26 mouse cellular contexts compared by ENCODE assay signal in the genomic region with DNA sequence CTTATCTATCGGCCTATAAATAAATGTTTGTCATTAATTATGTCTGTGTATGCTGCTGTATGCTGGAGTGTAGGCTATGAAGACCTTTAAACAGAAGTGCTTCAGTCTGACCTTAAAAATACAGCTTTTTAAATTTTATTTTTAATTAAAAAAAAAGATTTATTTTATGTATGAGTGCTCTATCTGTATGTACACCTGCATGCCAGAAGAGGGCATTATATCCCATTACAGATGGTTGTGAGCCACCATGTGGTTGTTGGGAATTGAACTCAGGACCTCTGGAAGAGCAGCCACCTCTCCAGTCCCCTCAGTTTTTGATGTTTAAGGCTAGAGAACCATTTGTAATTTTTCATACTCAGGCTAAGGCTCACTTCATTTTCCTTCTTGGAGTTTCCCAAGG. TPM values are rescaled to one million over a fixed set of nuclear protein-coding genes. Genes with fewer than 3 reads are reported as not detected.
DNase-seq lines count a peak whose midpoint lies in the region; ATAC-seq and TF ChIP-seq lines count a peak whose summit lies in the region.
"Had no signal": no experiment of that assay in that cellular context is flagged by ENCODE, and none has a peak within 500 bp of the region (broad histone marks: within the 10 kb centered on the region; RNA-seq: fewer than 3 reads in every experiment).

No protein-coding gene starts in this region.

- H3K4me1 ChIP-seq in heart, adult 2 months (ENCODE audit: control insufficient read depth, insufficient read depth, low read length): no peaks in the 10 kb centered on the region
- H3K4me1 ChIP-seq in heart, embryonic 10.5 days: peaks cover 2% of the 10 kb centered on the region; the same call in 1 of the 2 replicates
- no peaks in the 10 kb centered on the region for H3K4me1 ChIP-seq in liver, embryonic 14.5 days (replicated peaks; ENCODE audit: control insufficient read depth in 2 of 2, insufficient read depth in 2 of 2, low read length in 1 of 2)
- no peaks in the 10 kb centered on the region for H3K4me1 ChIP-seq in liver, embryonic 12.5 days
- H3K4me1 ChIP-seq in MEL (ENCODE audit: control insufficient read depth in 1 of 2, insufficient read depth in 2 of 2, low read length in 2 of 2): peaks cover 2 to 3% of the 10 kb centered on the region in 2 experiments; a peak in 2 of 4 replicates
- H3K4me1 ChIP-seq in stomach, postnatal 0 days (replicated peaks; ENCODE audit: control insufficient read depth, insufficient read depth): no peaks in the 10 kb centered on the region
- H3K4me1 ChIP-seq: embryonic facial prominence, embryonic 12.5 days; embryonic facial prominence, embryonic 15.5 days; forebrain, embryonic 12.5 days; intestine, embryonic 15.5 days had no signal

- no peaks in the 10 kb centered on the region for H3K36me3 ChIP-seq in heart, adult 2 months (ENCODE audit: control insufficient read depth, insufficient read depth, low read length)
- H3K36me3 ChIP-seq in heart, embryonic 10.5 days: no peaks in the 10 kb centered on the region
- H3K36me3 ChIP-seq in liver, embryonic 14.5 days (replicated peaks; ENCODE audit: control insufficient read depth, insufficient read depth, low read depth): no peaks in the 10 kb centered on the region
- no peaks in the 10 kb centered on the region for H3K36me3 ChIP-seq in liver, embryonic 12.5 days
- H3K36me3 ChIP-seq in MEL (ENCODE audit: control insufficient read depth in 1 of 2, insufficient read depth in 2 of 2, low read length in 2 of 2): peaks cover 0 to 2% of the 10 kb centered on the region in 2 experiments; a peak in 1 of 4 replicates
- no peaks in the 10 kb centered on the region for H3K36me3 ChIP-seq in stomach, postnatal 0 days (ENCODE audit: control insufficient read depth, insufficient read depth, low read length)
- H3K36me3 ChIP-seq: embryonic facial prominence, embryonic 12.5 days; embryonic facial prominence, embryonic 15.5 days; forebrain, embryonic 12.5 days; forebrain, embryonic 15.5 days; heart, embryonic 12.5 days; heart, embryonic 15.5 days; hindbrain, embryonic 10.5 days; hindbrain, embryonic 13.5 days; intestine, embryonic 15.5 days had no signal

- ATAC-seq in liver, embryonic 14.5 days (ENCODE audit: insufficient read depth): no peak
- ATAC-seq in liver, embryonic 12.5 days: no peak
- no peak for ATAC-seq in stomach, postnatal 0 days (ENCODE audit: low FRiP score, low TSS enrichment)
- ATAC-seq: forebrain, embryonic 15.5 days; hindbrain, embryonic 16.5 days; intestine, embryonic 15.5 days had no signal

- peak; percentile 35 for TF ChIP-seq RAD21 in MEL (IDR thresholded peaks at IDR 0.05; ENCODE audit: low read depth, low read length)

- peak; percentile 39 for TF ChIP-seq CTCF in heart, adult 2 months (IDR thresholded peaks at IDR 0.05)
- TF ChIP-seq CTCF in liver, embryonic 14.5 days (IDR thresholded peaks at IDR 0.05; ENCODE audit: low read depth): peak; percentile 12; the same call in 1 of the 2 replicates
- peak in 2 of 3 experiments; percentile 26 to 45; a peak in 3 of 6 replicates for TF ChIP-seq CTCF in MEL (IDR thresholded peaks at IDR 0.05 in 2 of 3, conservative IDR thresholded peaks at IDR 0.05 in 1 of 3; ENCODE audit: control insufficient read depth in 1 of 3, insufficient read depth in 1 of 3, low read depth in 2 of 3, low read length in 3 of 3, poor library complexity in 1 of 3, severe bottlenecking in 1 of 3)
- peak; percentile 18; the same call in 1 of the 2 replicates for TF ChIP-seq CTCF in stomach, postnatal 0 days (IDR thresholded peaks at IDR 0.05; ENCODE audit: low read depth)

- H3K9ac ChIP-seq in heart, adult 2 months (ENCODE audit: low read depth, low read length): no peak overlapping the region
- H3K9ac ChIP-seq in liver, embryonic 14.5 days (replicated peaks): no peak overlapping the region
- no peak overlapping the region for H3K9ac ChIP-seq in liver, embryonic 12.5 days
- H3K9ac ChIP-seq in MEL (ENCODE audit: control insufficient read depth, low read depth, low read length, poor library complexity, severe bottlenecking): no peak overlapping the region
- H3K9ac ChIP-seq in stomach, postnatal 0 days (ENCODE audit: low read length): no peak overlapping the region
- H3K9ac ChIP-seq: embryonic facial prominence, embryonic 12.5 days; embryonic facial prominence, embryonic 15.5 days; forebrain, embryonic 12.5 days; forebrain, embryonic 15.5 days; heart, embryonic 12.5 days; heart, embryonic 15.5 days; hindbrain, embryonic 13.5 days; intestine, embryonic 15.5 days had no signal

- no peak overlapping the region for H3K4me2 ChIP-seq in liver, embryonic 14.5 days (ENCODE audit: low read depth)
- H3K4me2 ChIP-seq in liver, embryonic 12.5 days: no peak overlapping the region
- H3K4me2 ChIP-seq in stomach, postnatal 0 days (replicated peaks; ENCODE audit: low read depth): no peak overlapping the region
- H3K4me2 ChIP-seq: embryonic facial prominence, embryonic 12.5 days; embryonic facial prominence, embryonic 15.5 days; forebrain, embryonic 12.5 days; forebrain, embryonic 15.5 days; heart, embryonic 12.5 days; heart, embryonic 15.5 days; hindbrain, embryonic 13.5 days; intestine, embryonic 15.5 days had no signal

- intact Hi-C loops in heart, adult 2 months (cut with DNase I): no loop called here
- intact Hi-C loops in left cerebral cortex, postnatal 4 days (cut with DNase I): no loop called here

- no peak for TF ChIP-seq POLR2A in heart, adult 2 months (IDR thresholded peaks at IDR 0.05; ENCODE audit: insufficient read depth, low read depth, low read length)
- TF ChIP-seq POLR2A in MEL (IDR thresholded peaks at IDR 0.05; ENCODE audit: control insufficient read depth in 1 of 2, insufficient read depth in 1 of 2, low read depth in 1 of 2, low read length in 2 of 2, poor library complexity in 1 of 2): no peak

- H3K4me3 ChIP-seq in heart, adult 2 months: no peak overlapping the region
- no peak overlapping the region for H3K4me3 ChIP-seq in heart, embryonic 10.5 days
- no peak overlapping the region for H3K4me3 ChIP-seq in liver, embryonic 14.5 days (ENCODE audit: insufficient read depth in 1 of 2, low read depth in 2 of 2, low read length in 2 of 2)
- no peak overlapping the region for H3K4me3 ChIP-seq in liver, embryonic 12.5 days
- H3K4me3 ChIP-seq in MEL (ENCODE audit: control insufficient read depth in 1 of 2, insufficient read depth in 1 of 2, low read depth in 2 of 2, low read length in 2 of 2): no peak overlapping the region
- no peak overlapping the region for H3K4me3 ChIP-seq in stomach, postnatal 0 days (ENCODE audit: low read depth, low read length)
- H3K4me3 ChIP-seq: embryonic facial prominence, embryonic 12.5 days; embryonic facial prominence, embryonic 15.5 days; forebrain, embryonic 12.5 days; forebrain, embryonic 15.5 days; heart, embryonic 12.5 days; heart, embryonic 15.5 days; hindbrain, embryonic 10.5 days; hindbrain, embryonic 13.5 days; intestine, embryonic 15.5 days had no signal

- no peak for TF ChIP-seq EP300 in heart, adult 2 months (IDR thresholded peaks at IDR 0.05; ENCODE audit: insufficient read depth, low read depth, low read length)
- no peak for TF ChIP-seq EP300 in liver, embryonic 14.5 days (IDR thresholded peaks at IDR 0.05; ENCODE audit: low read depth)
- no peak for TF ChIP-seq EP300 in MEL (IDR thresholded peaks at IDR 0.05; ENCODE audit: low read depth in 1 of 2, low read length in 2 of 2)
- TF ChIP-seq EP300 in stomach, postnatal 0 days (optimal IDR thresholded peaks at IDR 0.05): no peak

- DNase-seq in heart, adult 2 months: no peak
- no peak for DNase-seq in heart, embryonic 10.5 days (ENCODE audit: low spot score)
- DNase-seq in liver, embryonic 14.5 days (ENCODE audit: low read depth in 3 of 3, low spot score in 3 of 3): no peak
- peak; percentile 23 for DNase-seq in MEL (ENCODE audit: low read depth, low spot score)
- DNase-seq in stomach, postnatal 0 days (ENCODE audit: low spot score): no peak
- DNase-seq in left cerebral cortex, postnatal 4 days: no peak
- DNase-seq: adrenal gland, adult 2 months; adrenal gland, postnatal 14 days; cerebellum, adult 11 months; cerebellum, adult 2 months; cerebellum, adult 9-11 months; cerebellum, postnatal 25 days; gastrocnemius, postnatal 25 days; heart, postnatal 10 days; heart, postnatal 36 days had no signal

- no peak overlapping the region for H3K27ac ChIP-seq in heart, adult 2 months
- H3K27ac ChIP-seq in heart, embryonic 10.5 days: no peak overlapping the region
- H3K27ac ChIP-seq in liver, embryonic 14.5 days: no peak overlapping the region
- no peak overlapping the region for H3K27ac ChIP-seq in liver, embryonic 12.5 days
- H3K27ac ChIP-seq in MEL (ENCODE audit: control insufficient read depth, low read depth, low read length): no peak overlapping the region
- no peak overlapping the region for H3K27ac ChIP-seq in stomach, postnatal 0 days (replicated peaks)
- H3K27ac ChIP-seq: embryonic facial prominence, embryonic 12.5 days; embryonic facial prominence, embryonic 15.5 days; forebrain, embryonic 12.5 days; forebrain, embryonic 15.5 days; heart, embryonic 15.5 days; hindbrain, embryonic 10.5 days; hindbrain, embryonic 13.5 days; intestine, embryonic 15.5 days had no signal

- 91% methylated on average over 1 of the region's 1 CpGs for WGBS in heart, adult 2 months
- 93% methylated on average over 1 of the region's 1 CpGs for WGBS in heart, embryonic 10.5 days
- WGBS in liver, embryonic 14.5 days (ENCODE audit: insufficient replicate concordance): 85% methylated on average over 1 of the region's 1 CpGs
- 83% methylated on average over 1 of the region's 1 CpGs for WGBS in liver, embryonic 12.5 days (ENCODE audit: insufficient replicate concordance)
- WGBS in stomach, postnatal 0 days: 70% methylated on average over 1 of the region's 1 CpGs

- no peaks in the 10 kb centered on the region for H3K27me3 ChIP-seq in heart, adult 2 months (ENCODE audit: control insufficient read depth, insufficient read depth, low read length)
- H3K27me3 ChIP-seq in heart, embryonic 10.5 days (ENCODE audit: insufficient read depth, poor library complexity, severe bottlenecking): no peaks in the 10 kb centered on the region
- H3K27me3 ChIP-seq in liver, embryonic 14.5 days (ENCODE audit: control insufficient read depth, insufficient read depth, low read length): no peaks in the 10 kb centered on the region
- H3K27me3 ChIP-seq in liver, embryonic 12.5 days (replicated peaks): no peaks in the 10 kb centered on the region
- H3K27me3 ChIP-seq in MEL (ENCODE audit: control insufficient read depth in 1 of 2, insufficient read depth in 2 of 2, low read length in 2 of 2): no peaks in the 10 kb centered on the region
- no peaks in the 10 kb centered on the region for H3K27me3 ChIP-seq in stomach, postnatal 0 days (ENCODE audit: control insufficient read depth, insufficient read depth, low read length)
- H3K27me3 ChIP-seq: embryonic facial prominence, embryonic 12.5 days; embryonic facial prominence, embryonic 15.5 days; forebrain, embryonic 12.5 days; forebrain, embryonic 15.5 days; heart, embryonic 12.5 days; heart, embryonic 15.5 days; hindbrain, embryonic 13.5 days; intestine, embryonic 15.5 days had no signal

- no peaks in the 10 kb centered on the region for H3K79me2 ChIP-seq in heart, adult 2 months (replicated peaks; ENCODE audit: control insufficient read depth, insufficient read depth, low read length)
- H3K79me2 ChIP-seq in MEL (ENCODE audit: control insufficient read depth, insufficient read depth, low read length, poor library complexity): no peaks in the 10 kb centered on the region

- no peaks in the 10 kb centered on the region for H3K9me3 ChIP-seq in heart, embryonic 10.5 days
- no peaks in the 10 kb centered on the region for H3K9me3 ChIP-seq in liver, embryonic 14.5 days (ENCODE audit: control insufficient read depth, low read length)
- no peaks in the 10 kb centered on the region for H3K9me3 ChIP-seq in liver, embryonic 12.5 days (replicated peaks)
- no peaks in the 10 kb centered on the region for H3K9me3 ChIP-seq in MEL (replicated peaks; ENCODE audit: insufficient read depth, low read length)
- no peaks in the 10 kb centered on the region for H3K9me3 ChIP-seq in stomach, postnatal 0 days (ENCODE audit: control insufficient read depth, low read length)
- H3K9me3 ChIP-seq: embryonic facial prominence, embryonic 12.5 days; embryonic facial prominence, embryonic 15.5 days; forebrain, embryonic 12.5 days; forebrain, embryonic 15.5 days; heart, embryonic 12.5 days; heart, embryonic 15.5 days; hindbrain, embryonic 10.5 days; hindbrain, embryonic 13.5 days; intestine, embryonic 15.5 days had no signal

RNA-seq across cellular contexts. Expression of a gene that starts 26.6 kb away (rescaled TPM):
- 10 to 100 TPM; 17.5 TPM for total RNA-seq in heart, adult 2 months (2021)
- 20.0 and 24.4 TPM in 2 replicates for polyA plus RNA-seq in heart, adult 2 months (2012; rRNA removed)
- 58.3 and 63.2 TPM in 2 replicates for polyA plus RNA-seq in heart, embryonic 10.5 days (2016; fragmentation: Nextera tagmentation; extraction: Ambion mirVana)
- polyA plus RNA-seq in liver, embryonic 14.5 days (2012; rRNA removed): 8.1 and 14.4 TPM in 2 replicates
- polyA plus RNA-seq in liver, embryonic 14.5 days (2014; fragmentation: Nextera tagmentation; extraction: Ambion mirVana): 16.3 and 20.3 TPM in 2 replicates
- polyA plus RNA-seq in liver, embryonic 12.5 days (2016; fragmentation: Nextera tagmentation; extraction: Ambion mirVana): 39.4 and 39.9 TPM in 2 replicates
- 31.0 and 31.4 TPM in 2 replicates for total RNA-seq in MEL (2012; rRNA removed)
- 10 to 100 TPM in 1 of 2 experiments, not detected in 1; 68.5 TPM for polyA plus RNA-seq in MEL (2012; ENCODE audit: insufficient read depth in 1 of 2, insufficient read length in 2 of 2, low read depth in 1 of 2, low replicate concordance in 2 of 2, missing spikeins in 1 of 2)
- 25.0 and 28.8 TPM in 2 replicates for polyA plus RNA-seq in stomach, postnatal 0 days (2015; fragmentation: Nextera tagmentation; extraction: Ambion mirVana)
- total RNA-seq in left cerebral cortex, postnatal 4 days (2021): 10 to 100 TPM; 89.1 to 93.2 TPM
